Mouse (Mus musculus) neural tube, embryonic 15.5 days (tissue): ENCODE data around the gene Gm49601. TPM values are rescaled to one million over a fixed set of nuclear protein-coding genes. Genes with fewer than 3 reads are reported as not detected.

Source experiments
- ATAC-seq: fragments of 200-750 bp; cut with Nextera tagmentation; 2 replicates; pipeline ENCODE4 v1.8.0; 2017; ENCODE audit warnings: mild to moderate bottlenecking, moderate TSS enrichment, moderate library complexity; ENCODE audit not compliant: low FRiP score
- H3K27ac ChIP-seq: fragments of 300-500 bp; sonication (generic); replicated peaks from 2 replicates; pipeline ENCODE4 v1.5.1; 2015; ENCODE audit warnings: mild to moderate bottlenecking, inconsistent platforms
- H3K27me3 ChIP-seq: fragments of 300-500 bp; sonication (generic); replicated peaks from 2 replicates; pipeline ENCODE4 v1.6.1; 2015; ENCODE audit warnings: inconsistent platforms
- H3K36me3 ChIP-seq: fragments of 300-500 bp; sonication (generic); 2 replicates; pipeline ENCODE4 v1.6.1; 2015; ENCODE audit warnings: inconsistent platforms
- H3K4me1 ChIP-seq: fragments of 300-500 bp; sonication (generic); 2 replicates; pipeline ENCODE4 v1.6.1; 2015; ENCODE audit warnings: inconsistent platforms
- H3K4me2 ChIP-seq: fragments of 300-500 bp; sonication (generic); 2 replicates; pipeline ENCODE4 v1.6.1; 2015; ENCODE audit warnings: inconsistent platforms, mild to moderate bottlenecking, moderate library complexity
- H3K4me3 ChIP-seq: fragments of 300-500 bp; sonication (generic); replicated peaks from 2 replicates; pipeline ENCODE4 v1.5.1; 2015; ENCODE audit warnings: mild to moderate bottlenecking, inconsistent platforms
- H3K9ac ChIP-seq: fragments of 300-500 bp; sonication (generic); replicated peaks from 2 replicates; pipeline ENCODE4 v1.6.1; 2015; ENCODE audit warnings: mild to moderate bottlenecking, inconsistent platforms
- H3K9me3 ChIP-seq: fragments of 300-500 bp; sonication (generic); replicated peaks from 2 replicates; pipeline ENCODE4 v1.6.1; 2016; ENCODE audit warnings: inconsistent platforms
- WGBS: fragments of 180-500 bp; shearing (Covaris S2); methylation state at CpG from one replicate; pipeline ENCODE4 v1.1.7; 2015; ENCODE audit warnings: mixed read lengths; 5-methylcytosine and 5-hydroxymethylcytosine counted together
- polyA plus RNA-seq: library from polyadenylated mRNA; unstranded; fragments of >200 nt; fragmentation: Nextera tagmentation; extraction: Ambion mirVana; gene quantifications from 2 replicates; pipeline ENCODE4 v1.2.1, GENCODE M21; 2015

The Gm49601 gene
- polyA plus RNA-seq, 1 experiment from 2014 or later, result 21.3 TPM

DNA sequence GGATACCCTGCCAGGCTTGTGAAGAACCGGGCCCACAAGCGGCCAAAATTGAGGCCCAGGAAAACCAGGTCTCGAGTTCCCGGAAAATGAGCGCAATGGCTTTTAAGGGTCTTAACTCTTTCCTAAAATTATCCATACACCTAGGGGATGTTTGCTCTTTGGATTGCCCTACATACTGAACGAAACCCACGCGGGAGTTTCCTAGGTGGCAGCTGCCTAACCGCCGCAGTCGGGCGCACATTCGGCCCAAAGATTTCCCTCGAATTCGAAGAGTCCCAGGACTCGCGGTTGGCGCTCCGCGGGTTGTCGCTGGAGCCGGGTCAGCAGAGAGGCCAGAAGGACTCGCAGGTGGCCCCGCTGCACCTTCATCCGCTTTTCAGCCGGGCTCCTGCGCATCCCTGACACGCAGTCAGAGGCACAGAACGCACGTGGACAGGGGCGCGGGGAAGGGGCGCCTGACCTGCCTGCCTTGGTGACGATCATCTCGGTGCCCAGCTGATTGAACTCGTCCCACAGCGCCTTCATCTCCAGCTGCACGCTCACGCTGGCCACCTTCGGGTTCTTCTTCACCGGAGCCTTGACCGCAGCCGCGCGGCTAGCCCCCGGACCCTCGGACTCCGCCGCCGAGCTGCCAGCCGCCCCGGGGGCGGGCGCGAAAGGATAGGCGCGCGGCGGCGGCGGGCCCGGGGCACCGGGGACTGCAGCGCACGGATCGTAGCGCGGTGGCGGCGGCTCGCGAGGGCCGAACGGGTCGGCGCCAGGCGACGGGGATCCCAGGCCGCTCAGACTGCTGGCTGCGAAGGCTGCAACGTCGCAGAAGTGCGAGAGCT lies 39.9 kb downstream of the Gm49601 start:
- H3K36me3 ChIP-seq, result no peaks in the 10 kb centered on the region
- 1% methylated on average over 79 of the region's 83 CpGs for WGBS
- no peak for ATAC-seq
- H3K27me3 ChIP-seq, result peaks cover 96% of the 10 kb centered on the region
- H3K4me1 ChIP-seq, result peaks cover 57% of the 10 kb centered on the region
- peak overlapping the region; percentile 62 for H3K4me2 ChIP-seq
- peak overlapping the region; percentile 3; the same call in 1 of the 2 replicates for H3K9ac ChIP-seq
- no peak overlapping the region for H3K27ac ChIP-seq
- no peaks in the 10 kb centered on the region for H3K9me3 ChIP-seq
- H3K4me3 ChIP-seq, result peak overlapping the region; percentile 39

DNA sequence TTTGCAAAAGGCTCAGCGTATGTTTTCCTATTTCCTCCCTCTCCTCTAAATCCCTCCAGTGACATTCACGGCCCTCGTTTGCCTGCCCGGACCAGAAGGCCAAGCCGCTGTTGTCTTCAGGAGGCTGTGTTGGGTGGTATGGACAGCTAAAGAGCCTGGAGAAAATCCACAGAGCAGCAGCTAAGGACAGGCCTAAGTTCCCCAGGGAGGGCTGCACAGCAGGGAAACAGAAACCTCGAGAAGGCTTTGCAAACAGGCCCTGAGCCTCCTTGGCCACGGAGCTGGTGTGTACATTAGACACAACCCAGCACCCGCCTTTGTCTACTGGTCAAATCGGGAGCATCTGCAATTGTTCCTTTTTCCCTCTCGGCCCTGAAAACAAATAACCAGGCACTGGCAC lies 40.6 kb downstream of the Gm49601 start:
- no peaks in the 10 kb centered on the region for H3K9me3 ChIP-seq
- no peak overlapping the region for H3K27ac ChIP-seq
- H3K9ac ChIP-seq, result no peak overlapping the region
- H3K4me1 ChIP-seq, result peaks cover 58% of the 10 kb centered on the region
- 5% methylated on average over 10 of the region's 10 CpGs for WGBS
- H3K4me3 ChIP-seq, result peak overlapping the region; percentile 39
- H3K27me3 ChIP-seq, result peaks cover 96% of the 10 kb centered on the region
- H3K36me3 ChIP-seq, result no peaks in the 10 kb centered on the region
- no peak for ATAC-seq
- peak overlapping the region; percentile 62; the same call in 1 of the 2 replicates for H3K4me2 ChIP-seq

- no peak overlapping the region for H3K27ac ChIP-seq
- 14% methylated on average over 10 of the region's 10 CpGs for WGBS
- no peak overlapping the region for H3K9ac ChIP-seq
- H3K36me3 ChIP-seq, result no peaks in the 10 kb centered on the region
- no peaks in the 10 kb centered on the region for H3K9me3 ChIP-seq
- H3K4me3 ChIP-seq, result no peak overlapping the region
- H3K4me2 ChIP-seq, result peak overlapping the region; percentile 19; the same call in 1 of the 2 replicates
- no peak for ATAC-seq
- peaks cover 96% of the 10 kb centered on the region for H3K27me3 ChIP-seq
- peaks cover 51% of the 10 kb centered on the region for H3K4me1 ChIP-seq
Observed at GRCm38 (mm10) chr16:18584901-18585510, 41.2 kb downstream of the Gm49601 start.

DNA sequence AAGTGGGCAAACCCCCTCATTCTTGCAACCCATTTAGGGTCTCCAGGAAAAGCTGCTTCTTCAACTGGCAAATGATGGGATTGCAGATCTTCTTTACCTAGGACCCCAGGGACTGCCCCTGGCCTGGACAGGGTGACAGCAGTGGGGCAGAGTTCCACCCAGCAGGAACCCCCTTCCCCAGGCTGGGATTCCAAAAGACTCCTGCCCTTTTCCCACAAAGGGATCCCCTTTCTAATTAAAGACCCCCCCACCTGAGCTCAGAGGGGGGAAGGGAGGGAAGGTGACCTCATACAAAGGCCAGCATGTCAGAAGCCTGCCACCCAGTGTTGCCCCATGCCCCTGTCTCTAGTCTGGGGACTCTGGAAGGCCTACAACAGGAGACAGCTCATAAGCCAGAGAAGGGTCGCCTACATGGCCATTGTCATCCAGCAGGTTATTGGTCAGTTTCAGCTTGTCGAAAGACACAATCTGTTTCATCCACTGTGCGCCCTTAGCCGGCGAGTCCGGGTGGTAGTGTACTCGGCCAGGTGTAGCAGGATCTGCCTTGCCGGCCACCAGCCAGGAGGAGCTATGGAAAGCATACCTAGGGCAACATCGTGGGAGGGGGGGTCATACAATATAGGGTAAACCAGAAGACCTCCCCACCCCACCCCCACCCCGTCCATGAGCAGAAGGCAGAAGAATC lies 42.4 kb downstream of the Gm49601 start:
- H3K9me3 ChIP-seq, result no peaks in the 10 kb centered on the region
- no peak overlapping the region for H3K4me3 ChIP-seq
- peaks cover 93% of the 10 kb centered on the region for H3K27me3 ChIP-seq
- 8% methylated on average over 10 of the region's 10 CpGs for WGBS
- H3K27ac ChIP-seq, result no peak overlapping the region
- no peaks in the 10 kb centered on the region for H3K36me3 ChIP-seq
- ATAC-seq, result no peak
- peaks cover 49% of the 10 kb centered on the region for H3K4me1 ChIP-seq
- no peak overlapping the region for H3K4me2 ChIP-seq
- no peak overlapping the region for H3K9ac ChIP-seq

- Histone ChIP-seq H3K36me3 (no peaks in the 10 kb centered on the region), H3K27me3 (peaks cover 93% of the 10 kb centered on the region), H3K9ac (no peak overlapping the region), H3K9me3 (no peaks in the 10 kb centered on the region), H3K4me3 (no peak overlapping the region), H3K4me1 (peaks cover 42% of the 10 kb centered on the region), H3K27ac (no peak overlapping the region), H3K4me2 (no peak overlapping the region)
- WGBS, result 8% methylated on average over 10 of the region's 10 CpGs
- ATAC-seq, result no peak
Observed at GRCm38 (mm10) chr16:18583169-18583568, 43.1 kb downstream of the Gm49601 start.

GRCm38 (mm10) chr16:18582426-18583148 lies 43.6 kb downstream of the Gm49601 start:
- WGBS, result under 1% methylated on average over 56 of the region's 67 CpGs
- H3K9ac ChIP-seq, result no peak overlapping the region
- peak; percentile 8; the same call in 1 of the 2 replicates for ATAC-seq

DNA sequence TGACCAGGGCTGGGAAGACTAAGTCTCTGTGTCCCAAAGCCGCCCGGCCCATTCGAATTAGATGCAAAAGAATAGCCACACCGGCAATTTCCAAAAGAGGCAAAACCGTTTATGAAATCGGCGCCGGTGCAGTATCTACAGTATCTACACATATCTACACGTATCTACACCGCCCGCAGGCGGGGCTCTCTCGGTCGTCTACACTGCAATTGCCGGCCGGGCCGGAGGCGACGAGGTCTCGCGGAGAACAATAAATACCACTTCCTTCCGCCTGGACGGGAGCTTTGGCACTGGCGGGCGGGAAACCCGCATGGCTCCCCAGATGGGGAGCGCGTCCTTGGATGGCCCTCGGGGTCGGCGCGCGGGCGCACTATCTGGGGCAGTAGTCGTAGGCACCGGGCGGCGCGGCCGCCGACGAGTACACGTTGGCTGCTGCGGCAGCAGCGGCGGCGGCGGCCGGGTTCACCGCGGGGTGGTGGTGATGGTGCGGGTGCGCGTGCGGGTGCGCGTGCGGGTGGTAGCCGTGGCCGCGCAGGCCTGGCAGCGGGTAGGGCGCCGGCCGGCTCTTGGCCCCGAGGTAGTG lies 44.5 kb downstream of the Gm49601 start:
- whole genome bisulfite sequencing, result under 1% methylated on average over 66 of the region's 66 CpGs
- H3K4me3 ChIP-seq, result peak overlapping the region; percentile 39
- no peaks in the 10 kb centered on the region for H3K9me3 ChIP-seq
- H3K27me3 ChIP-seq, result peaks cover 90% of the 10 kb centered on the region
- peak overlapping the region; percentile 61 for H3K4me2 ChIP-seq
- no peaks in the 10 kb centered on the region for H3K36me3 ChIP-seq
- no peak overlapping the region for H3K27ac ChIP-seq
- no peak overlapping the region for H3K9ac ChIP-seq
- 0 out of 2 replicates have a peak, but pooled peaks have one; percentile 23 for ATAC-seq
- peaks cover 32% of the 10 kb centered on the region for H3K4me1 ChIP-seq

More at GRCm38 (mm10) chr16:18582426-18583148, 43.6 kb downstream of the Gm49601 start:
- peaks cover 37% of the 10 kb centered on the region for H3K4me1 ChIP-seq
- H3K9me3 ChIP-seq, result no peaks in the 10 kb centered on the region
- no peak overlapping the region for H3K27ac ChIP-seq
- peak overlapping the region; percentile 39 for H3K4me3 ChIP-seq
- peak overlapping the region; percentile 61 for H3K4me2 ChIP-seq
- peaks cover 91% of the 10 kb centered on the region for H3K27me3 ChIP-seq
- no peaks in the 10 kb centered on the region for H3K36me3 ChIP-seq

DNA sequence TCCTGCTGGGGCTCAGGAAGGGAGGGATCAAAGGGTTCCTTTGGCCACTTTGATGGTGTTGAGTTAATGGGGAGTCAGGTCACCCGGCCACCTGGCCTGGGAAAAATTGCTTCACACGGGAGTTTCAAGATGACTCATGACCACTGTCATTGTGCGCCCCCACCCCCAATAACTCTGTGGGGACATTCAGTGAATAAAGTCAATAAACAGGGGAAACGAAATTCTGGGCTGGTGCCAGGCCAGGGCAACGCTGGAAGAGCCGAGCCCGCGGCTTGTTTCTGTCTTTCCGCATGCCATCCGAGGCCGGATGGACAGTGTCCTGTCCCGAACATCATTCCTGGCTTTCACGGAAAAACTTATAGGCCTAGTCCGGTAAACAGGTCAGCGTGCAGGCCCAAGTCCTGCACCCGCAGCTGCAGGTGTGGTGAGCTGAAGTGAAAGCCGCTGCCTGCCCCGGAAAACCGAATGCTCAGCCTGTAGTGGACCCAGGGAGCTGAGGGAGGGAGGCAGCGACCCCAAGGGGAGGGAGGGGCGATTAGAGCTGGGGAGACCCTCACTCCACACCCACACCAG lies 45.1 kb downstream of the Gm49601 start:
- no peaks in the 10 kb centered on the region for H3K36me3 ChIP-seq
- H3K9ac ChIP-seq, result no peak overlapping the region
- ATAC-seq, result no peak
- WGBS, result 3% methylated on average over 21 of the region's 21 CpGs
- H3K4me3 ChIP-seq, result peak overlapping the region; percentile 39
- H3K27me3 ChIP-seq, result peaks cover 86% of the 10 kb centered on the region
- H3K9me3 ChIP-seq, result no peaks in the 10 kb centered on the region
- no peak overlapping the region for H3K27ac ChIP-seq
- peaks cover 27% of the 10 kb centered on the region for H3K4me1 ChIP-seq
- H3K4me2 ChIP-seq, result peak overlapping the region; percentile 61

DNA sequence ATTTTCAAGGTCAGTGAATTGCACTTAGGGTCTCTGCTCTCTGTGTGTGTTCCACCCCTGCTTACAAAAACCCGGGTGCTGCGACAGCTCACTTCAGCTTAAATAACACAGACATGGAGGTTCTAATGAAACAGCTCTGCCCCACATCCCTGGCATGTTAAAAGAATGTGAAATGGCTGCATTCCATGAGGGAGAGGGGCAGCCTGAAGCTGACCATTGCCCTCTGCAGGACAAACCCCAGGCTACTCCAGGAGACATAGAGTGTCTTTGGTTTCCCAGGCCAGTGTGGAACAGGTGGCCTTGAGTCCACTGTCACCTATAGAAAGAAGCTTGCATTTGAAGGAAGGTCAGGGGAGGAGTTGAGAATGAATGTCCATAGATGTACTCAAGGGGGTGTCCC lies 45.8 kb downstream of the Gm49601 start:
- WGBS, result 17% methylated on average over 2 of the region's 2 CpGs
- H3K9ac ChIP-seq, result no peak overlapping the region
- H3K4me3 ChIP-seq, result no peak overlapping the region
- no peaks in the 10 kb centered on the region for H3K36me3 ChIP-seq
- H3K4me1 ChIP-seq, result peaks cover 20% of the 10 kb centered on the region
- no peak overlapping the region for H3K4me2 ChIP-seq
- no peak overlapping the region for H3K27ac ChIP-seq
- H3K9me3 ChIP-seq, result no peaks in the 10 kb centered on the region
- peaks cover 79% of the 10 kb centered on the region for H3K27me3 ChIP-seq
- no peak for ATAC-seq

- no peak for ATAC-seq
- Histone ChIP-seq H3K4me1 (peaks cover 18% of the 10 kb centered on the region), H3K27me3 (peaks cover 52% of the 10 kb centered on the region), H3K27ac (no peak overlapping the region), H3K4me3 (no peak overlapping the region), H3K36me3 (no peaks in the 10 kb centered on the region), H3K9ac (no peak overlapping the region), H3K4me2 (no peak overlapping the region), H3K9me3 (no peaks in the 10 kb centered on the region)
- 15% methylated on average over 5 of the region's 5 CpGs for WGBS
Observed at GRCm38 (mm10) chr16:18577599-18578160, 48.5 kb downstream of the Gm49601 start.
